Mouse (Mus musculus): ENCODE measurements around the gene Tenm3. TPM values are rescaled to one million over a fixed set of nuclear protein-coding genes. Genes with fewer than 3 reads are reported as not detected.
A peak's percentile ranks its signal among the peaks of the same experiment; 100 is the strongest.

Tenm3 gene
- polyA plus RNA-seq, 2 experiments, result 38.0 to 48.1 TPM

GRCm38 (mm10) chr8:48228676-48229075 is 615.1 kb downstream of the Tenm3 start:
- ATAC-seq (ENCODE audit: low FRiP score, low read depth) (no peak), DNase-seq (ENCODE audit: low spot score) (no peak)
- Histone ChIP-seq H3K4me3 (replicated peaks; ENCODE audit: low read length) (no peak overlapping the region), H3K9me3 (ENCODE audit: control insufficient read depth, low read length) (no peaks in the 10 kb centered on the region; the same call in 1 of the 2 replicates), H3K27ac (replicated peaks; ENCODE audit: low read depth, low read length) (no peak overlapping the region), H3K4me2 (replicated peaks; ENCODE audit: low read depth, low read length, severe bottlenecking) (no peak overlapping the region), H3K27me3 (ENCODE audit: control insufficient read depth, insufficient read depth, low read length) (no peaks in the 10 kb centered on the region), H3K4me1 (ENCODE audit: control insufficient read depth, insufficient read depth, low read length) (peaks cover 16% of the 10 kb centered on the region; the same call in 1 of the 2 replicates), H3K9ac (ENCODE audit: low read depth, low read length, severe bottlenecking) (no peak overlapping the region), H3K36me3 (ENCODE audit: control insufficient read depth, insufficient read depth, low read length) (peaks cover 18% of the 10 kb centered on the region)
- 97% methylated on average over 35 of the region's 35 CpGs for WGBS
- no peak for TF ChIP-seq POLR2A (IDR thresholded peaks at IDR 0.05; ENCODE audit: borderline replicate concordance, extremely low read depth, insufficient read depth, insufficient read length)

- 60% methylated on average over 11 of the region's 11 CpGs for WGBS
- Histone ChIP-seq H3K4me1 (ENCODE audit: control insufficient read depth, insufficient read depth, low read length) (peaks cover 25% of the 10 kb centered on the region), H3K27ac (replicated peaks; ENCODE audit: low read depth, low read length) (no peak overlapping the region), H3K4me3 (replicated peaks; ENCODE audit: low read length) (no peak overlapping the region), H3K27me3 (ENCODE audit: control insufficient read depth, insufficient read depth, low read length) (no peaks in the 10 kb centered on the region), H3K4me2 (replicated peaks; ENCODE audit: low read depth, low read length, severe bottlenecking) (no peak overlapping the region), H3K9ac (ENCODE audit: low read depth, low read length, severe bottlenecking) (no peak overlapping the region), H3K9me3 (ENCODE audit: control insufficient read depth, low read length) (no peaks in the 10 kb centered on the region; the same call in 1 of the 2 replicates), H3K36me3 (ENCODE audit: control insufficient read depth, insufficient read depth, low read length) (peaks cover 15% of the 10 kb centered on the region)
- DNase-seq (ENCODE audit: low spot score) (no peak), ATAC-seq (ENCODE audit: low FRiP score, low read depth) (no peak)
- no peak for TF ChIP-seq POLR2A (IDR thresholded peaks at IDR 0.05; ENCODE audit: borderline replicate concordance, extremely low read depth, insufficient read depth, insufficient read length)
These were observed 619.0 kb downstream of the Tenm3 start for GRCm38 (mm10) chr8:48224753-48225152.

GRCm38 (mm10) chr8:48222429-48222769 is 621.4 kb downstream of the Tenm3 start:
- Histone ChIP-seq H3K27ac (replicated peaks; ENCODE audit: low read depth, low read length) (no peak overlapping the region), H3K36me3 (ENCODE audit: control insufficient read depth, insufficient read depth, low read length) (no peaks in the 10 kb centered on the region), H3K9ac (ENCODE audit: low read depth, low read length, severe bottlenecking) (peak overlapping the region; percentile 45), H3K9me3 (ENCODE audit: control insufficient read depth, low read length) (no peaks in the 10 kb centered on the region), H3K27me3 (ENCODE audit: control insufficient read depth, insufficient read depth, low read length) (no peaks in the 10 kb centered on the region), H3K4me3 (replicated peaks; ENCODE audit: low read length) (peak overlapping the region; percentile 31), H3K4me2 (replicated peaks; ENCODE audit: low read depth, low read length, severe bottlenecking) (peak overlapping the region; percentile 67), H3K4me1 (ENCODE audit: control insufficient read depth, insufficient read depth, low read length) (peaks cover 28% of the 10 kb centered on the region)
- ATAC-seq (ENCODE audit: low FRiP score, low read depth) (peak; percentile 85), DNase-seq (ENCODE audit: low spot score) (peak; percentile 91)
- WGBS, result 6% methylated on average over 11 of the region's 11 CpGs
- TF ChIP-seq POLR2A (IDR thresholded peaks at IDR 0.05; ENCODE audit: borderline replicate concordance, extremely low read depth, insufficient read depth, insufficient read length), result no peak

GRCm38 (mm10) chr8:48221724-48222428 is 621.9 kb downstream of the Tenm3 start:
- ATAC-seq (ENCODE audit: low FRiP score, low read depth) (peak; percentile 48; the same call in 1 of the 2 replicates), DNase-seq (ENCODE audit: low spot score) (no peak)

GRCm38 (mm10) chr8:48221304-48221703 is 622.4 kb downstream of the Tenm3 start:
- no peaks in the 10 kb centered on the region for H3K27me3 ChIP-seq (ENCODE audit: control insufficient read depth, insufficient read depth, low read length)
- H3K4me2 ChIP-seq (replicated peaks; ENCODE audit: low read depth, low read length, severe bottlenecking), result peak overlapping the region; percentile 67

More at GRCm38 (mm10) chr8:48221724-48222428, 621.9 kb downstream of the Tenm3 start:
- Histone ChIP-seq H3K9me3 (ENCODE audit: control insufficient read depth, low read length) (no peaks in the 10 kb centered on the region), H3K4me3 (replicated peaks; ENCODE audit: low read length) (peak overlapping the region; percentile 31), H3K27ac (replicated peaks; ENCODE audit: low read depth, low read length) (no peak overlapping the region), H3K27me3 (ENCODE audit: control insufficient read depth, insufficient read depth, low read length) (no peaks in the 10 kb centered on the region), H3K9ac (ENCODE audit: low read depth, low read length, severe bottlenecking) (peak overlapping the region; percentile 45), H3K4me2 (replicated peaks; ENCODE audit: low read depth, low read length, severe bottlenecking) (peak overlapping the region; percentile 67), H3K36me3 (ENCODE audit: control insufficient read depth, insufficient read depth, low read length) (no peaks in the 10 kb centered on the region), H3K4me1 (ENCODE audit: control insufficient read depth, insufficient read depth, low read length) (peaks cover 28% of the 10 kb centered on the region)
- 13% methylated on average over 16 of the region's 16 CpGs for whole genome bisulfite sequencing
- TF ChIP-seq POLR2A (IDR thresholded peaks at IDR 0.05; ENCODE audit: borderline replicate concordance, extremely low read depth, insufficient read depth, insufficient read length), result no peak

More at GRCm38 (mm10) chr8:48221304-48221703, 622.4 kb downstream of the Tenm3 start:
- Histone ChIP-seq H3K36me3 (ENCODE audit: control insufficient read depth, insufficient read depth, low read length) (no peaks in the 10 kb centered on the region), H3K9ac (ENCODE audit: low read depth, low read length, severe bottlenecking) (no peak overlapping the region), H3K4me1 (ENCODE audit: control insufficient read depth, insufficient read depth, low read length) (peaks cover 28% of the 10 kb centered on the region), H3K27ac (replicated peaks; ENCODE audit: low read depth, low read length) (no peak overlapping the region), H3K4me3 (replicated peaks; ENCODE audit: low read length) (no peak overlapping the region; the same call in 1 of the 2 replicates), H3K9me3 (ENCODE audit: control insufficient read depth, low read length) (no peaks in the 10 kb centered on the region)
- DNase-seq (ENCODE audit: low spot score) (no peak), ATAC-seq (ENCODE audit: low FRiP score, low read depth) (no peak)
- TF ChIP-seq POLR2A (IDR thresholded peaks at IDR 0.05; ENCODE audit: borderline replicate concordance, extremely low read depth, insufficient read depth, insufficient read length), result no peak
- 51% methylated on average over 11 of the region's 11 CpGs for WGBS
